Mouse (Mus musculus) cerebellum, adult (tissue): ENCODE results near the gene Nyap2.

ENCODE experiments used
- ATAC-seq: cut with Nextera tagmentation; 2 replicates; pipeline ENCODE4 v1.9.2; 2017; ENCODE audit warnings: mild to moderate bottlenecking, moderate library complexity, mixed read lengths; ENCODE audit not compliant: insufficient number of reproducible peaks, low FRiP score, low TSS enrichment

Nyap2 gene

GRCm38 (mm10) chr1:81316995-81317413 is 240.3 kb downstream of the Nyap2 start:
- ATAC-seq: peak; percentile 22; the same call in 1 of the 2 replicates

DNA sequence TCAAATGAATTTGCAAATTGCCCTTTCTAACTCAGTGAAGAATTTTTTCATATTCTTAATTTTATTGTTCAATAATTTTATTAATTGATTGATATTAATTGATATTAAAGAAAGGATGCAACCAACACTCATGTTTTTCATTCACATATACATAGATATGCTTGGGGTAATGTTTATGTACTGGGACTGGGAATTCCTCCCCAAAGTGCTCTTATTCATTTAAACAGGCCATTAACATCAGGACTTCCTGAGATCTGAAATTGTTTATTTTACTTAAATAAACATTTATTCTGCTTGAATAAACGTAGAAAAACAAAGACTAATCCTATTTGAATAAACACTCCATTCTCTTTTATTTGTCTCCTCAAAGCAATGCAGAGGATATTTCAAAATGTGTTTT is 311.0 kb downstream of the Nyap2 start:
- no peak for ATAC-seq
